Mouse (Mus musculus) liver, embryonic 16.5 days (tissue): ENCODE data around the gene Olfr1393. TPM values are rescaled to one million over a fixed set of nuclear protein-coding genes. Genes with fewer than 3 reads are reported as not detected.
A peak's percentile ranks its signal among the peaks of the same experiment; 100 is the strongest.

Source experiments
- ATAC-seq: fragments of 200-750 bp; cut with Nextera tagmentation; 2 replicates; pipeline ENCODE4 v1.8.0; 2017; ENCODE audit warnings: low read depth, mild to moderate bottlenecking, moderate number of reproducible peaks, moderate library complexity
- H3K27ac ChIP-seq: fragments of 300-500 bp; sonication (generic); 2 replicates; pipeline ENCODE4 v1.5.1; 2014; ENCODE audit warnings: mild to moderate bottlenecking, low read length
- H3K27me3 ChIP-seq: fragments of 300-500 bp; sonication (generic); 2 replicates; pipeline ENCODE4 v1.6.1; 2014; ENCODE audit warnings: low read depth, low read length, mixed read lengths; ENCODE audit not compliant: control insufficient read depth, insufficient read depth
- H3K36me3 ChIP-seq: fragments of 300-500 bp; sonication (generic); 2 replicates; pipeline ENCODE4 v1.6.1; 2014; ENCODE audit warnings: mild to moderate bottlenecking; ENCODE audit not compliant: control insufficient read depth, insufficient read depth
- H3K4me1 ChIP-seq: fragments of 300-500 bp; sonication (generic); 2 replicates; pipeline ENCODE4 v1.6.1; 2014; ENCODE audit warnings: low read depth, low read length, mixed read lengths; ENCODE audit not compliant: control insufficient read depth
- H3K4me2 ChIP-seq: fragments of 300-500 bp; sonication (generic); 2 replicates; pipeline ENCODE4 v1.6.1; 2014; ENCODE audit warnings: low read depth, low read length, mixed read lengths
- H3K4me3 ChIP-seq: fragments of 300-500 bp; sonication (generic); 2 replicates; pipeline ENCODE4 v1.5.1; 2014; ENCODE audit warnings: low read depth, mild to moderate bottlenecking, low read length
- H3K9ac ChIP-seq: fragments of 300-500 bp; sonication (generic); 2 replicates; pipeline ENCODE4 v1.6.1; 2014; ENCODE audit warnings: low read depth, low read length
- H3K9me3 ChIP-seq: fragments of 300-500 bp; sonication (generic); replicated peaks from 2 replicates; pipeline ENCODE4 v1.6.1; 2016; ENCODE audit warnings: low read length; ENCODE audit not compliant: control insufficient read depth
- WGBS: fragments of 180-500 bp; shearing (Covaris S2); extraction: QIAGEN DNeasy Blood & Tissue Kit; methylation state at CpG from one replicate; pipeline ENCODE4 v1.1.7; 2014; ENCODE audit not compliant: insufficient replicate concordance; 5-methylcytosine and 5-hydroxymethylcytosine counted together
- polyA plus RNA-seq: library from polyadenylated mRNA; unstranded; fragments of >200 nt; fragmentation: Nextera tagmentation; extraction: Ambion mirVana; gene quantifications from 2 replicates; pipeline ENCODE4 v1.2.1, GENCODE M21; 2015

Olfr1393 gene
- polyA plus RNA-seq = 0.06 TPM in 1 of 2 replicates, not detected in the other

- Histone ChIP-seq H3K9ac (no peak within 1 kb of the TSS), H3K4me3 (no peak within 1 kb of the TSS), H3K4me1 (no peaks in the 10 kb centered on the region), H3K27ac (no peak within 1 kb of the TSS), H3K27me3 (no peaks in the 10 kb centered on the region), H3K36me3 (no peaks in the 10 kb centered on the region), H3K9me3 (no peaks in the 10 kb centered on the region), H3K4me2 (no peak within 1 kb of the TSS)
- ATAC-seq = no peak
- 35% methylated on average over 3 of the region's 3 CpGs for WGBS
Measured at GRCm38 (mm10) chr11:49278222-49278621, at the start of gene Olfr1393. TSS of gene Olfr1393 (plus strand) at chr11:49278304.

GRCm38 (mm10) chr11:49232781-49233180 is 45.3 kb upstream of the Olfr1393 start:
- Histone ChIP-seq H3K9me3 (no peaks in the 10 kb centered on the region), H3K27ac (no peak overlapping the region), H3K36me3 (no peaks in the 10 kb centered on the region), H3K4me1 (no peaks in the 10 kb centered on the region; the same call in none of the 2 replicates), H3K27me3 (no peaks in the 10 kb centered on the region), H3K4me2 (no peak overlapping the region), H3K9ac (no peak overlapping the region), H3K4me3 (no peak overlapping the region)
- 72% methylated on average over 3 of the region's 3 CpGs for WGBS
- ATAC-seq = no peak

DNA sequence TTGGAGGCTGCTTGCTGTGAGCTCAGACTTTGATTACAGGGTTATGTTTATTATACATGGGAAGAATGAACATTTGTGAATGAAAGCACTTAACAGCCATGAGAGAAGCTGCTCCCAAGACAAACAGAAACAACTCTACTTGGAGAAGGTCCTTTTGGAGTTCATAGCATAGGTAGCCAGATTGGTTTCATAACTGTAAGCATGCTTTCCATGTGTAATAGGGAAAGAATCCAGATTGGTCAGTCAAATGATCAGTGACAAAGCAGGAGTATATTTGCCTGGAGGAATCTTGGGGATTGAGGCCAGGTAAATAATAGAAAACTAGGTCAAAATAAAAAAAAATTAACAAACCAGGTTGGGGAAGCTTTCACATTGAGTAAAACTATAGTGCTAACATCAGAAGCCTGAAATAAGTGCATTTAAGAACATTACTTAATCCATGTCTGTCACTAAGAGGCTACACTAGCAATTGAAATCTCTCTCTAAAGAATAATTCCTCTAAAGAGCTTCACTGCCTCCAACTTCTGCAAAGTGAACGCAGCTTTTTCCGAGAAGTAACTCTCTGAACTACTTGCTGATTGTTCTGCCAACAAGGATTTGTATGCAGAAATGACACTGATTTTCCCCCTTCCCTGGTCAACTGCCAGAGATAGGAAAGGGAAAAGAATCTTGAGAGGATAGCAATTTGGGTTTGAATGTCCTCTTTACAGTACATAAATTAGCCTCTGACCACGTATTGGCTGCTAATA is 42.5 kb upstream of the Olfr1393 start:
- Histone ChIP-seq H3K27me3 (no peaks in the 10 kb centered on the region), H3K9me3 (no peaks in the 10 kb centered on the region), H3K4me1 (peaks cover 2% of the 10 kb centered on the region), H3K36me3 (no peaks in the 10 kb centered on the region), H3K4me2 (no peak overlapping the region), H3K4me3 (no peak overlapping the region), H3K9ac (no peak overlapping the region), H3K27ac (no peak overlapping the region)
- whole genome bisulfite sequencing = 49% methylated on average over 3 of the region's 3 CpGs
- ATAC-seq = no peak

- H3K4me2 ChIP-seq = no peak overlapping the region
- H3K36me3 ChIP-seq = no peaks in the 10 kb centered on the region
- H3K9me3 ChIP-seq = no peaks in the 10 kb centered on the region
- H3K9ac ChIP-seq = no peak overlapping the region
- ATAC-seq = no peak
- no peak overlapping the region for H3K4me3 ChIP-seq
- 55% methylated on average over 1 of the region's 1 CpGs for WGBS
- no peak overlapping the region for H3K27ac ChIP-seq
- no peaks in the 10 kb centered on the region for H3K27me3 ChIP-seq
- peaks cover 2% of the 10 kb centered on the region for H3K4me1 ChIP-seq
Measured at GRCm38 (mm10) chr11:49236891-49237290, 41.2 kb upstream of the Olfr1393 start.

DNA sequence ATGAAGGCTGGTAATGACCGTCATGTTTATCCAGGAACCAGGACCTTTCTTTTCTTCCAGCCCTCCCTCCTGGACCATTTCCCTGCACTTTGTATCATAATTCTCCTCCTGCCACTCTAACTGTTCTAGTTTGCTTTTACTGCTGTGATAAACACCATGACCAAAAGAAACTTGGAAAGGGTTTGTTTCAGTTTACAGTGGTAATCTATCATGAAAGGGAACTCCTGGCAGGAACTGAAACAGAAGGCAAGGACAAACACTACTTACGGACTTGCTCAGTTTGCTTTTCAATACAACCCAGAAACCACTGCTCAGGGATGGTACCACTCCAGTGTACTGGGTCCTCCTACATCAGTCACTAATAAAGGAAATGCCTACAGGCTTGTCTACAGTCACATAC is 40.6 kb upstream of the Olfr1393 start:
- 32% methylated on average over 2 of the region's 2 CpGs for WGBS
- no peak overlapping the region for H3K9ac ChIP-seq
- no peak overlapping the region for H3K4me3 ChIP-seq
- ATAC-seq = no peak
- no peaks in the 10 kb centered on the region for H3K9me3 ChIP-seq
- H3K27me3 ChIP-seq = no peaks in the 10 kb centered on the region
- no peak overlapping the region; the same call in 1 of the 2 replicates for H3K27ac ChIP-seq
- no peak overlapping the region for H3K4me2 ChIP-seq
- no peaks in the 10 kb centered on the region for H3K36me3 ChIP-seq
- peaks cover 2% of the 10 kb centered on the region for H3K4me1 ChIP-seq

DNA sequence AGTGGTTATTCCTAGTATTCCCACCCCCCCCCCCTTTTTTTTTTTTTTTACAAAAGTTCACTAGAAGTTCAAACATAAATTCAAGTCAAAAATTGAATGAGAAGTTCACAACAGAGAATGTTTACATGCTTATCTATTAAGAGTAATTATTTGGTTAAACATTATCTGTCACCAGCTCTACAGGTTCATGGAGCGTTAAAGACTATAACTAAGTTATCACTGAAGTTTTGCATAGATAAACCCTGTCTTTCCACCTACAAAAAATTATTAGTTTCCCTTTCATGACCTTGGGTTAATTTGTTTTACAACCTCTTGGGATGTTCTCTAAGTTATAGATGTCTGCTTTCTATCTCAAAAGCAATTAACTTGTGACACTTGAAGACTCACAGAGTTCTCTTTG is 37.8 kb upstream of the Olfr1393 start:
- no peaks in the 10 kb centered on the region for H3K36me3 ChIP-seq
- 36% methylated on average over 1 of the region's 1 CpGs for WGBS
- H3K27ac ChIP-seq = no peak overlapping the region
- ATAC-seq = no peak
- H3K4me1 ChIP-seq = peaks cover 21% of the 10 kb centered on the region
- no peak overlapping the region for H3K4me2 ChIP-seq
- H3K9me3 ChIP-seq = no peaks in the 10 kb centered on the region
- no peak overlapping the region for H3K9ac ChIP-seq
- no peak overlapping the region for H3K4me3 ChIP-seq
- no peaks in the 10 kb centered on the region for H3K27me3 ChIP-seq

DNA sequence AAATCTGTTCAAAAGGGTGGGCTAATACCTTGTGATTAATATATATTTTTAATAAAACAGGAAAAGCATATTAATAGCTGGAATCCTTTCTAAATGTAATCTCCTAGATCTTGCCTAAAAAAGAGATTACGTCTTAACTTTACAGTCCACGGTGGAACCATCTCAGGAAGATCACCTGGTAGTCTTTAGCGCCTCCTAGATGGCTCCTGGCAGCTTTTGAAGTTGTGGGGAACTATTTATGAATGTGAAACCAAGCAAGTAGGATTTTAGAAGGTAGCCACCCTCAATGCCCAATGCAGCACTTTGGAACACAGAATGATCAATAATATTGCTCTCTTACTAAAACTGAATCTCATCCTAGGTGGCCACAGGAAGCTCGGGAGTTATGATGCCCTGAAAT is 37.2 kb upstream of the Olfr1393 start:
- no peak overlapping the region for H3K27ac ChIP-seq
- H3K27me3 ChIP-seq = no peaks in the 10 kb centered on the region
- H3K4me1 ChIP-seq = peaks cover 26% of the 10 kb centered on the region
- H3K9ac ChIP-seq = no peak overlapping the region
- H3K36me3 ChIP-seq = no peaks in the 10 kb centered on the region
- no peak overlapping the region for H3K4me2 ChIP-seq
- ATAC-seq = no peak
- no peaks in the 10 kb centered on the region for H3K9me3 ChIP-seq
- 45% methylated on average over 4 of the region's 4 CpGs for WGBS
- H3K4me3 ChIP-seq = no peak overlapping the region

DNA sequence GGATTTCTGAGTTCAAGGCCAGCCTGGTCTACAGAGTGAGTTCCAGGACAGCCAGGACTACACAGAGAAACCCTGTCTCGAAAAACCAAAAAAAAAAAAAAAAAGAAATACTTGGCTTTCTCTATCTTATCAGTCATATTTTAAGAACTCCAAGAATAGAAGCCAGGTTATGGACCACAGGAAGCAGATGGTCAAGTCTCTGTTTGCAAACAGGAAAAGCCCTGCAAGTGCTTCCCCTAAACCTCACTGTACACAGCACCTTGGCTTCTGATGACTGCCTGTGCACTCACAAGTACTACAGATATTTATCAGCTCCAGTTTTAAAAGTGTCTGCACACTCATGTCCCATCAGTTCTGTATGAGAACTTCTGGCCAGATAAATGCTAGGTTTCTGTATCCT is 36.6 kb upstream of the Olfr1393 start:
- no peak overlapping the region for H3K4me2 ChIP-seq
- no peaks in the 10 kb centered on the region for H3K36me3 ChIP-seq
- no peak for ATAC-seq
- H3K9me3 ChIP-seq = no peaks in the 10 kb centered on the region
- H3K27me3 ChIP-seq = no peaks in the 10 kb centered on the region
- 20% methylated on average over 1 of the region's 1 CpGs for WGBS
- peaks cover 31% of the 10 kb centered on the region for H3K4me1 ChIP-seq
- no peak overlapping the region for H3K9ac ChIP-seq
- no peak overlapping the region for H3K4me3 ChIP-seq
- H3K27ac ChIP-seq = no peak overlapping the region

- peak overlapping the region; percentile 75 for H3K9ac ChIP-seq
- peak overlapping the region; percentile 98 for H3K4me2 ChIP-seq
- H3K27ac ChIP-seq = peak overlapping the region; percentile 95
- peaks cover 46% of the 10 kb centered on the region for H3K4me1 ChIP-seq
- no peaks in the 10 kb centered on the region for H3K27me3 ChIP-seq
- no peak for ATAC-seq
- 20% methylated on average over 11 of the region's 11 CpGs for WGBS
- H3K36me3 ChIP-seq = no peaks in the 10 kb centered on the region
- no peaks in the 10 kb centered on the region for H3K9me3 ChIP-seq
- peak overlapping the region; percentile 74 for H3K4me3 ChIP-seq
Measured at GRCm38 (mm10) chr11:49242944-49243626, 35.0 kb upstream of the Olfr1393 start.
